Mouse (Mus musculus) hindbrain, embryonic 14.5 days (tissue): ENCODE data around the gene Nr1d2. TPM values are rescaled to one million over a fixed set of nuclear protein-coding genes. Genes with fewer than 3 reads are reported as not detected.
"Not testable (repeated sequence)": the region's sequence is repeated elsewhere in the genome, so short reads cannot be mapped to it uniquely, and the experiment has no call there.

Experiments used
- ATAC-seq: fragments of 200-750 bp; cut with Nextera tagmentation; 2 replicates; pipeline ENCODE4 v1.8.0; 2017; ENCODE audit warnings: moderate number of reproducible peaks, mild to moderate bottlenecking, moderate TSS enrichment, moderate library complexity; ENCODE audit not compliant: low FRiP score
- DNase-seq: peaks from one replicate; pipeline ENCODE4 v3.0.0-alpha.2; 2015; ENCODE audit warnings: low spot score
- H3K27ac ChIP-seq: fragments of 300-500 bp; sonication (generic); 2 replicates; pipeline ENCODE4 v1.5.1; 2014; ENCODE audit warnings: mild to moderate bottlenecking, moderate library complexity
- H3K27me3 ChIP-seq: fragments of 300-500 bp; sonication (generic); 2 replicates; pipeline ENCODE4 v1.6.1; 2014; ENCODE audit warnings: mild to moderate bottlenecking, low read length, mixed read lengths; ENCODE audit not compliant: control insufficient read depth, insufficient read depth
- H3K36me3 ChIP-seq: fragments of 300-500 bp; sonication (generic); replicated peaks from 2 replicates; pipeline ENCODE4 v1.6.1; 2014; ENCODE audit not compliant: control insufficient read depth, insufficient read depth
- H3K4me1 ChIP-seq: fragments of 300-500 bp; sonication (generic); replicated peaks from 2 replicates; pipeline ENCODE4 v1.6.1; 2014; ENCODE audit warnings: antibody characterized with exemption, low read length, mixed read lengths; ENCODE audit not compliant: control insufficient read depth, insufficient read depth
- H3K4me2 ChIP-seq: fragments of 300-500 bp; sonication (generic); replicated peaks from 2 replicates; pipeline ENCODE4 v1.6.1; 2014; ENCODE audit warnings: mild to moderate bottlenecking, moderate library complexity
- H3K4me3 ChIP-seq: fragments of 300-500 bp; sonication (generic); replicated peaks from 2 replicates; pipeline ENCODE4 v1.5.1; 2014; ENCODE audit warnings: mild to moderate bottlenecking, low read length
- H3K9ac ChIP-seq: fragments of 300-500 bp; sonication (generic); 2 replicates; pipeline ENCODE4 v1.6.1; 2014
- H3K9me3 ChIP-seq: fragments of 300-500 bp; sonication (generic); 2 replicates; pipeline ENCODE4 v1.6.1; 2016; ENCODE audit warnings: low read length; ENCODE audit not compliant: control insufficient read depth
- WGBS: fragments of 180-500 bp; shearing (Covaris S2); extraction: QIAGEN DNeasy Blood & Tissue Kit; methylation state at CpG from one replicate; pipeline ENCODE4 v1.1.7; 2014; 5-methylcytosine and 5-hydroxymethylcytosine counted together
- polyA plus RNA-seq: library from polyadenylated mRNA; unstranded; fragments of >200 nt; fragmentation: Nextera tagmentation; extraction: Ambion mirVana; gene quantifications from 2 replicates; pipeline ENCODE4 v1.2.1, GENCODE M21; 2014

The Nr1d2 gene
- polyA plus RNA-seq, 1 experiment from 2014 or later: 7.9 TPM

DNA sequence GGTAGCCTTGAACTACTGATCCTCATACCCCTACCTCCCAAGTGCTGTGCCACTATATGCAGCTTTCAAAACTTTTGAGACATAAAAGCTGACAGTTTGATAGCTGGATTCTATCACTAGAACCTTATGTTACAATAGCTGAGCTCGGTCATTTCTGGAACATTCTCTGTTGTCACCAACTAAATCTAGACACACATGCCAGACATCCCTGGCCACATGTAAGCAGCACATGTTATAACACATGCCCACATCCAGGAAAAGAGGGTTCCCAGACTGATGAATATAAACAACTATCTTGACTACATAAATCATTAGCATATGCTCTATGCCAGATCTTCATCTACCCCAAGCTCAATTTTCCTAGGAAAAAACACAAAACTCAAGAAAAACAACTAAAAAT, 21.8 kb downstream of the Nr1d2 start:
- Histone ChIP-seq H3K4me1 (no peaks in the 10 kb centered on the region), H3K4me3 (no peak overlapping the region), H3K36me3 (no peaks in the 10 kb centered on the region), H3K9me3 (no peaks in the 10 kb centered on the region), H3K9ac (no peak overlapping the region), H3K27ac (no peak overlapping the region), H3K27me3 (no peaks in the 10 kb centered on the region), H3K4me2 (no peak overlapping the region)
- no peak for ATAC-seq
- no peak for DNase-seq
- 92% methylated on average over 1 of the region's 1 CpGs for WGBS

DNA sequence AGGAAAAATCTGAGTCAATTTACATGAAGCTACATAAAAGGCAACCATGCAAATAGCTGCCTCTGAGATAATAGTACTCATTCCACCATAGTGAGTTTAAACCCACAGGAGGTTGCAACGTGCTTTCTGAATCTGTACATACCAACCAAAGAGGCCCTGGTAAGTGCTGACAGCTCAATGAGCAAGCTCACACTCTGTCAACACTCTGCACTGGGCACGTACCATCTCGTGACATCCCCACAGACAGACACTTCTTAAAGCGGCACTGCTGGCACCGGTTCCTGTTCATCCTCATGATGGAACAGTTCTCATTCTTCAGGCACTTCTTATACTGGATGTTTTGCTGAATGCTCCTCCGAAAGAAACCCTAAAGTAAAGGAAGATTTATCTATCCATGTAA, 22.5 kb downstream of the Nr1d2 start:
- 89% methylated on average over 6 of the region's 6 CpGs for WGBS
- Histone ChIP-seq H3K9ac (no peak overlapping the region), H3K36me3 (no peaks in the 10 kb centered on the region), H3K27ac (no peak overlapping the region), H3K4me1 (no peaks in the 10 kb centered on the region), H3K4me3 (no peak overlapping the region), H3K4me2 (no peak overlapping the region), H3K27me3 (no peaks in the 10 kb centered on the region), H3K9me3 (no peaks in the 10 kb centered on the region)
- ATAC-seq: no peak
- DNase-seq: no peak

DNA sequence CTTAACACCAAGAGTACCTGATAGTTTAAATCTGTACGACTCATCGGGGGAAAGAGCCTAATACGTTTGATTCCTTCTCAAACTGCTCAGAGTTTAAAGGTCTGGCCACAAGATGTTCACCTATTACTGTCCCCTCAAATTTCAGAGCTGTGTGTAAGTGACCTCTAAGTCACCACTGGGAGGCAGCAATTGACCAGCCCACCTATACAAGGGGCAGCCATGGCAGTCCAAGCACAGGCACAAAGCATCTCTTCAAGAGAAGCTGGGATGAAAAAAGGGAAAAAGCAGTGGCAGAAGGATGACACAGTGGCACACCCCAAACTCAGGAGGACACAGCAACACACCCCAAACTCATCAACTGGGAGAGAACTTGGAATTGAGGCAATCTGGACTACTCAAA, 28.1 kb downstream of the Nr1d2 start:
- Histone ChIP-seq H3K36me3 (no peaks in the 10 kb centered on the region), H3K4me2 (no peak overlapping the region), H3K27ac (no peak overlapping the region), H3K9ac (no peak overlapping the region), H3K4me3 (no peak overlapping the region), H3K27me3 (no peaks in the 10 kb centered on the region), H3K9me3 (no peaks in the 10 kb centered on the region), H3K4me1 (no peaks in the 10 kb centered on the region)
- ATAC-seq (peak; percentile 53; the same call in 1 of the 2 replicates), DNase-seq (peak; percentile 41)
- 86% methylated on average over 3 of the region's 3 CpGs for WGBS

DNA sequence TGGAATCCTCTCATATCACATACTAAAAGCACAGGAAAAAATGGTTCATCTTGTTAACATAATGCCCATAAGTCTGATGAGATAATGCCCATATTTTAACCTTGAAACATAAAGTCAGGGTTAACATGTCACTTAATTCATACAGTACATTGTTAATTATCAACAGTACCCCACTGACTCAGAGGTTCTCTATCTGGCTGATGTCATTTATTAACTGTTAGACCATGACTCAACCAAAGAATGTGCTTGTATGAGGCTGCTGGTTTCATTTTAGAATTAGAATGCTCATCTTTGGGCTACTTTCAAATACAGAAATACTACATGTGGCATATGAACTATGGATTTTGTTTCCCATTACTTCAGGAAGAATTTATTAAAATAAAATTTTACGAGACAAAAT, 34.6 kb downstream of the Nr1d2 start:
- H3K27me3 ChIP-seq, H3K9ac ChIP-seq, H3K9me3 ChIP-seq, H3K27ac ChIP-seq, H3K4me2 ChIP-seq, H3K4me1 ChIP-seq, ATAC-seq, DNase-seq, H3K4me3 ChIP-seq, H3K36me3 ChIP-seq: not testable (repeated sequence)
- WGBS: 96% methylated on average over 1 of the region's 1 CpGs

DNA sequence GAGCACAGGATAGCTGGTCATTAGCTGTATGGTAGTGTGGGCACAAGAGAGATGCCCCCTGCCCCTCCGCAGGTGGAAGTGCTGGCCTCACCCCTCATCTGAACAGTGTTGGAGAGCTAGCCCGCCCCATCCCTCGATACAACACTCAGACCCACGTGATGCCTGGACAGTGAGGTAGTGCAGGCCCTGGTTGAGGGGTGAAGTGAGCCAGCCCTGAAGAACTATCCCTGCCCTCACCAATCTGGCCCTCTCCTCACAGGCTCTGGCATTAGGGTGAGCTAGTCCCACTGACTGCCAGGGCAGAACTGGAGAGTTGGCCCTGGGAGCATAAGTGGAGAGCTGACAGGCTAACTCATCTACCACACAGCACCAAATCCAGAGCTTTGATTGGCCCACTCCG, 37.5 kb downstream of the Nr1d2 start:
- DNase-seq (no peak), ATAC-seq (no peak)

DNA sequence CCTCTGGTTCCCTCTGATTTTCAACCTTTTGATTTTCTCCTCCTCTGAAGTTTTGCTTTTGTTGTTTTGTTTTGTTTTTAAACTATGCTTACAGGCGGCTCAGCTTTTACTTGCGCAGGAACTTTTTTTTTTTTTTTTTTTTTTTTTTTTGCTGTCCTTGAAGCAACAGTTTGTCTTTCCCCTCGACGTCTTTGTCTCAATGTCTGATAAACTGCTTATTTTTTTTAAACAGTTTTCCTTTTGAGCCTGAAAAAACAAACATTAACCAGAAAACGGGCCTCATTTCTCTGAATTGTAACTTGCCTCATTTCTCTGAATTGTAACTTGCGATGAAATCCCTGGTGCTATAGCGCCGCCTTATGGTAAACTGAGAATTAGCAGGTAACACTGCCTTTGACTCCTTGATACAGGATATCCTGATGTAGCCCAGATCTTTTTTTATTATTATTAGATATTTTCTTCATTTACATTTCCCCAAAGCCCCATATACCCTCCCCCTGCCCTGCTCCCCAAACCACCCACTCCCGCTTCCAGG, 52.0 kb downstream of the Nr1d2 start:
- Histone ChIP-seq H3K9me3 (no peaks in the 10 kb centered on the region), H3K9ac (no peak overlapping the region), H3K4me2 (no peak overlapping the region), H3K36me3 (no peaks in the 10 kb centered on the region), H3K4me3 (no peak overlapping the region), H3K4me1 (no peaks in the 10 kb centered on the region), H3K27ac (no peak overlapping the region), H3K27me3 (no peaks in the 10 kb centered on the region)
- ATAC-seq: no peak
- peak; percentile 66 for DNase-seq
- WGBS: 53% methylated on average over 9 of the region's 9 CpGs

More for the DNA sequence above, 37.5 kb downstream of the Nr1d2 start:
- WGBS: 93% methylated on average over 5 of the region's 5 CpGs
- Histone ChIP-seq H3K36me3 (no peaks in the 10 kb centered on the region), H3K9ac (no peak overlapping the region), H3K4me1 (no peaks in the 10 kb centered on the region), H3K4me2 (no peak overlapping the region), H3K27ac (no peak overlapping the region), H3K27me3 (no peaks in the 10 kb centered on the region), H3K9me3 (0 out of 2 replicates have a peak, but pooled peaks cover 13% of the 10 kb centered on the region), H3K4me3 (no peak overlapping the region)

DNA sequence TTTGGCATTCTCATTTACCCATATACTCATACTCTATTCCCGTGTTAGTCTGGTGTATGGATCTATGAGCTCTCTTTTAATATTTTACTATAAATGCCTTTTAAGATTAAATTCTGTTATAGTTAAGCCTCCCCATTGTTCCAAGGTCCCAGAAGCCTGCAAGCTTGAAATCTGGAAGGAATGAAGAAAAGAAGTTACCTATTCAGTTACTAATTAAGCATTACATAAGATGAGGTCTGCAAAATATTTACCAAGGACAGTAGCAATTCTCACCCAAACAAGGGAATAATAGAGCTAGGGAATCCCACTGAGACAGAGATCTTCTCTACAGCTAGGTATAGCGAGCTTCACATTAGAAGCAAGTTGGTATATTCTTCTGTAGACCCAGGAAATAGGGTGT, 61.4 kb downstream of the Nr1d2 start:
- not testable (repeated sequence) for H3K27ac ChIP-seq, H3K4me1 ChIP-seq, H3K4me3 ChIP-seq, ATAC-seq, H3K36me3 ChIP-seq, H3K4me2 ChIP-seq, H3K9me3 ChIP-seq, DNase-seq, H3K9ac ChIP-seq, H3K27me3 ChIP-seq
- WGBS: 77% methylated on average over 2 of the region's 2 CpGs

DNA sequence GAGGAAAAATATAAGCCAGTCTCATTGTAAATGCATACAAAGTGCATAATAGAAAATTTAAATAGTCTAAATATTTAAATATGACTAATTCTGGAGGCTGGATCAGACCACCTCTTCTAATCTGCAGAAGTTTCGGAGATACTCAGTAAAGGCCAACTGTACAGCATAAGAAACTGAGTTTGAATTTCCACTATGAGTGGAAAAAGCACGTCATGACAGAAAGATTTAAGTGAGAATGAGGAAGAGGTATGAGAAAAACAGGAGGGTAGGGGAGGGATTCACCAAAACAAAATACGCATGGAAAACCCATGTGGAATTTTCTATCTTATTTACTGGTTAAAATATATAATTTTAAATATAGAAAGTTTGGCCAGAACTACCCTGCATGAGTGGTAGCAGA, 71.3 kb downstream of the Nr1d2 start:
- Histone ChIP-seq H3K9me3 (no peaks in the 10 kb centered on the region), H3K4me2 (no peak overlapping the region), H3K4me1 (no peaks in the 10 kb centered on the region), H3K27ac (no peak overlapping the region), H3K9ac (no peak overlapping the region), H3K4me3 (no peak overlapping the region), H3K27me3 (no peaks in the 10 kb centered on the region), H3K36me3 (no peaks in the 10 kb centered on the region)
- ATAC-seq: no peak
- 89% methylated on average over 3 of the region's 3 CpGs for WGBS
- DNase-seq: no peak

DNA sequence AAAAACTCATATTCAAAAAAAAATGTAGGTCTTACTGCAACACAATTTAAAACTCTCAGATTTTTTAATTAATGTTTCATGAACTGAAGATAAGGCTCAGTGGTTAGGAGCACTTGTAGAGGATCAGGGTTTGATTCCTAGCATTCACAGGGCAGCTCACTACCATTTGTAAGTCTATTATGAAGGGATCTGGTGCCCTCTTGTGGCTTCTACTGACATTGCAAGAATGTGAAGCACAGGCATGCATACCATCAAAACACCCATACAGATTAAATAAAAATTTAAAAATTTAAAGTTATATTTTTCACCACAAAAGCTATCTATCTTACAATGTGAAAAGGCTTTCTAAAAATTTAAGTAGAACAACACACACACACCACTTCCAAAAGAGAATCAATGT, 71.9 kb downstream of the Nr1d2 start:
- H3K4me2 ChIP-seq: no peak overlapping the region
- ATAC-seq (no peak), DNase-seq (peak; percentile 28)
- no peak overlapping the region for H3K27ac ChIP-seq
- no peaks in the 10 kb centered on the region for H3K36me3 ChIP-seq
- H3K27me3 ChIP-seq: no peaks in the 10 kb centered on the region
- no peak overlapping the region for H3K4me3 ChIP-seq
- no peaks in the 10 kb centered on the region for H3K4me1 ChIP-seq
- H3K9ac ChIP-seq: no peak overlapping the region
- H3K9me3 ChIP-seq: no peaks in the 10 kb centered on the region
